Mouse (Mus musculus) neural tube, embryonic 12.5 days (tissue): ENCODE results near the gene Nlrp4b. TPM values are rescaled to one million over a fixed set of nuclear protein-coding genes. Genes with fewer than 3 reads are reported as not detected.
"Not testable (repeated sequence)": the region's sequence is repeated elsewhere in the genome, so short reads cannot be mapped to it uniquely, and the experiment has no call there.

Experiments used
- ATAC-seq: fragments of 200-750 bp; cut with Nextera tagmentation; 2 replicates; pipeline ENCODE4 v1.8.0; 2017; ENCODE audit warnings: low read depth, mild to moderate bottlenecking, moderate TSS enrichment, moderate library complexity; ENCODE audit not compliant: low FRiP score
- H3K27ac ChIP-seq: fragments of 300-500 bp; sonication (generic); 2 replicates; pipeline ENCODE4 v1.5.1; 2016
- H3K27me3 ChIP-seq: fragments of 300-500 bp; sonication (generic); replicated peaks from 2 replicates; pipeline ENCODE4 v1.6.1; 2016; ENCODE audit warnings: mild to moderate bottlenecking
- H3K36me3 ChIP-seq: fragments of 300-500 bp; sonication (generic); 2 replicates; pipeline ENCODE4 v1.6.1; 2016; ENCODE audit warnings: mild to moderate bottlenecking
- H3K4me1 ChIP-seq: fragments of 300-500 bp; sonication (generic); 2 replicates; pipeline ENCODE4 v1.6.1; 2016
- H3K4me2 ChIP-seq: fragments of 300-500 bp; sonication (generic); replicated peaks from 2 replicates; pipeline ENCODE4 v1.6.1; 2016; ENCODE audit warnings: mild to moderate bottlenecking
- H3K4me3 ChIP-seq: fragments of 300-500 bp; sonication (generic); 2 replicates; pipeline ENCODE4 v1.5.1; 2016
- H3K9ac ChIP-seq: fragments of 300-500 bp; sonication (generic); 2 replicates; pipeline ENCODE4 v1.6.1; 2016; ENCODE audit warnings: mild to moderate bottlenecking
- H3K9me3 ChIP-seq: fragments of 300-500 bp; sonication (generic); 2 replicates; pipeline ENCODE4 v1.6.1; 2016; ENCODE audit warnings: mild to moderate bottlenecking
- WGBS: fragments of 180-500 bp; shearing (Covaris S2); methylation state at CpG from one replicate; pipeline ENCODE4 v1.1.7; 2016; 5-methylcytosine and 5-hydroxymethylcytosine counted together
- polyA plus RNA-seq: library from polyadenylated mRNA; unstranded; fragments of >200 nt; fragmentation: Nextera tagmentation; extraction: Ambion mirVana; gene quantifications from 2 replicates; pipeline ENCODE4 v1.2.1, GENCODE M21; 2016

The Nlrp4b gene
- not detected in 2 replicates for polyA plus RNA-seq

- WGBS, result 85% methylated on average over 1 of the region's 1 CpGs
Observed at GRCm38 (mm10) chr7:10687489-10687888, at the start of gene Nlrp4b. Gene Nlrp4b (plus strand): TSS chr7:10687789.

GRCm38 (mm10) chr7:10754264-10754663, 66.7 kb downstream of the Nlrp4b start, which contains the start of gene Vmn1r71:
Gene Vmn1r71 (minus strand): TSS chr7:10754364.
- no peaks in the 10 kb centered on the region for H3K4me1 ChIP-seq
- peaks cover 27% of the 10 kb centered on the region; the same call in 1 of the 2 replicates for H3K9me3 ChIP-seq
- no peak within 1 kb of the TSS for H3K27ac ChIP-seq
- no peak within 1 kb of the TSS for H3K9ac ChIP-seq
- no peak within 1 kb of the TSS for H3K4me3 ChIP-seq
- H3K36me3 ChIP-seq, result no peaks in the 10 kb centered on the region
- no peaks in the 10 kb centered on the region for H3K27me3 ChIP-seq
- no peak for ATAC-seq
- no peak within 1 kb of the TSS for H3K4me2 ChIP-seq

More at GRCm38 (mm10) chr7:10687489-10687888, at the start of gene Nlrp4b:
- Histone ChIP-seq H3K9ac (no peak within 1 kb of the TSS), H3K27ac (no peak within 1 kb of the TSS), H3K4me1 (no peaks in the 10 kb centered on the region), H3K4me3 (no peak within 1 kb of the TSS), H3K36me3 (no peaks in the 10 kb centered on the region), H3K9me3 (peaks cover 27% of the 10 kb centered on the region), H3K4me2 (no peak within 1 kb of the TSS), H3K27me3 (no peaks in the 10 kb centered on the region)
- ATAC-seq, result no peak

- H3K4me2 ChIP-seq, H3K9ac ChIP-seq, H3K27ac ChIP-seq, H3K4me1 ChIP-seq, ATAC-seq, H3K27me3 ChIP-seq, H3K4me3 ChIP-seq, H3K36me3 ChIP-seq: not testable (repeated sequence)
- peaks cover 24% of the 10 kb centered on the region; the same call in 1 of the 2 replicates for H3K9me3 ChIP-seq
Observed at GRCm38 (mm10) chr7:10757551-10757950, 70.0 kb downstream of the Nlrp4b start.

Other genes starting within 250 kb of the Nlrp4b start
- gene Vmn1r67, start 244.5 kb upstream of the Nlrp4b start, polyA plus RNA-seq, result not detected in 2 replicates
- gene Zik1, start 192.4 kb upstream of the Nlrp4b start, polyA plus RNA-seq, result 35.6 and 37.4 TPM in 2 replicates
- not detected in 2 replicates for gene Vmn1r68, start 129.3 kb upstream of the Nlrp4b start, polyA plus RNA-seq
- gene Vmn1r69, start 74.1 kb upstream of the Nlrp4b start, polyA plus RNA-seq, result not detected in 2 replicates
- not detected in 2 replicates for gene Vmn1r70, start 56.3 kb upstream of the Nlrp4b start, polyA plus RNA-seq
- gene Vmn1r71, start 66.6 kb downstream of the Nlrp4b start, polyA plus RNA-seq, result not detected in 2 replicates
- gene Zscan4b, start 217.3 kb downstream of the Nlrp4b start, polyA plus RNA-seq, result not detected in 2 replicates